Mouse (Mus musculus) midbrain, embryonic 13.5 days (tissue): ENCODE data around the gene Smg5. TPM values are rescaled to one million over a fixed set of nuclear protein-coding genes. Genes with fewer than 3 reads are reported as not detected.
"Not testable (repeated sequence)": the region's sequence is repeated elsewhere in the genome, so short reads cannot be mapped to it uniquely, and the experiment has no call there.

ENCODE experiments used
- ATAC-seq: fragments of 200-750 bp; cut with Nextera tagmentation; 2 replicates; pipeline ENCODE4 v1.8.0; 2017; ENCODE audit warnings: mild to moderate bottlenecking, moderate TSS enrichment, moderate library complexity
- H3K27ac ChIP-seq: fragments of 300-500 bp; sonication (generic); 2 replicates; pipeline ENCODE4 v1.5.1; 2015; ENCODE audit warnings: inconsistent platforms, mild to moderate bottlenecking, moderate library complexity
- H3K27me3 ChIP-seq: fragments of 300-500 bp; sonication (generic); 2 replicates; pipeline ENCODE4 v1.6.1; 2015; ENCODE audit warnings: mild to moderate bottlenecking, inconsistent platforms
- H3K36me3 ChIP-seq: fragments of 300-500 bp; sonication (generic); 2 replicates; pipeline ENCODE4 v1.6.1; 2015; ENCODE audit warnings: mild to moderate bottlenecking, inconsistent platforms
- H3K4me1 ChIP-seq: fragments of 300-500 bp; sonication (generic); replicated peaks from 2 replicates; pipeline ENCODE4 v1.6.1; 2015; ENCODE audit warnings: inconsistent platforms
- H3K4me2 ChIP-seq: fragments of 300-500 bp; sonication (generic); replicated peaks from 2 replicates; pipeline ENCODE4 v1.6.1; 2015; ENCODE audit warnings: moderate library complexity, mild to moderate bottlenecking, inconsistent platforms
- H3K4me3 ChIP-seq: fragments of 300-500 bp; sonication (generic); replicated peaks from 2 replicates; pipeline ENCODE4 v1.5.1; 2015; ENCODE audit warnings: mild to moderate bottlenecking, inconsistent platforms
- H3K9ac ChIP-seq: fragments of 300-500 bp; sonication (generic); replicated peaks from 2 replicates; pipeline ENCODE4 v1.6.1; 2015; ENCODE audit warnings: mild to moderate bottlenecking, inconsistent platforms
- H3K9me3 ChIP-seq: fragments of 300-500 bp; sonication (generic); 2 replicates; pipeline ENCODE4 v1.6.1; 2016; ENCODE audit warnings: mild to moderate bottlenecking, inconsistent platforms
- WGBS: fragments of 180-500 bp; shearing (Covaris S2); methylation state at CpG from one replicate; pipeline ENCODE4 v1.1.7; 2015; 5-methylcytosine and 5-hydroxymethylcytosine counted together
- polyA plus RNA-seq: library from polyadenylated mRNA; unstranded; fragments of >200 nt; fragmentation: Nextera tagmentation; extraction: Ambion mirVana; gene quantifications from 2 replicates; pipeline ENCODE4 v1.2.1, GENCODE M21; 2015

The Smg5 gene
- polyA plus RNA-seq, 1 experiment from 2014 or later: 78.3 TPM

- H3K4me3 ChIP-seq, H3K9me3 ChIP-seq, H3K27me3 ChIP-seq, H3K36me3 ChIP-seq, H3K9ac ChIP-seq: not testable (repeated sequence)
- Histone ChIP-seq H3K4me2 (peak overlapping the region; percentile 36; the same call in 1 of the 2 replicates), H3K27ac (peak overlapping the region; percentile 65; the same call in 1 of the 2 replicates), H3K4me1 (peaks cover 10% of the 10 kb centered on the region)
- peak; percentile 9 for ATAC-seq
- WGBS: 30% methylated on average over 6 of the region's 7 CpGs
These were observed 40.6 kb downstream of the Smg5 start for GRCm38 (mm10) chr3:88376644-88377043.

- 81% methylated on average over 5 of the region's 5 CpGs for WGBS
- H3K4me2 ChIP-seq: not testable (repeated sequence)
These were observed 42.5 kb downstream of the Smg5 start, which contains the start of gene Bglap2 for GRCm38 (mm10) chr3:88378599-88378998. Bglap2 (minus strand) TSS chr3:88378699.

GRCm38 (mm10) chr3:88381389-88382315 lies 45.6 kb downstream of the Smg5 start:
- H3K4me3 ChIP-seq: peak overlapping the region; percentile 28
- peak overlapping the region; percentile 50 for H3K4me2 ChIP-seq
- H3K27ac ChIP-seq: peak overlapping the region; percentile 77
- ATAC-seq: peak; percentile 91
- H3K36me3 ChIP-seq, H3K4me1 ChIP-seq, H3K9me3 ChIP-seq, H3K27me3 ChIP-seq: not testable (repeated sequence)
- peak overlapping the region; percentile 41; the same call in 1 of the 2 replicates for H3K9ac ChIP-seq
- WGBS: 4% methylated on average over 20 of the region's 22 CpGs

More at GRCm38 (mm10) chr3:88378599-88378998, 42.5 kb downstream of the Smg5 start, which contains the start of gene Bglap2:
- not testable (repeated sequence) for H3K27me3 ChIP-seq, H3K9me3 ChIP-seq, ATAC-seq, H3K27ac ChIP-seq, H3K36me3 ChIP-seq, H3K4me3 ChIP-seq, H3K9ac ChIP-seq
- peaks cover 14% of the 10 kb centered on the region for H3K4me1 ChIP-seq

GRCm38 (mm10) chr3:88382383-88382782 lies 46.3 kb downstream of the Smg5 start:
- H3K4me1 ChIP-seq, H3K36me3 ChIP-seq, H3K27me3 ChIP-seq, H3K9me3 ChIP-seq, H3K9ac ChIP-seq, H3K4me3 ChIP-seq, H3K27ac ChIP-seq: not testable (repeated sequence)
- 11% methylated on average over 1 of the region's 7 CpGs for WGBS
- peak overlapping the region; percentile 50; the same call in 1 of the 2 replicates for H3K4me2 ChIP-seq
- ATAC-seq: peak; percentile 49

- H3K9ac ChIP-seq: no peak within 1 kb of the TSS
- H3K4me3 ChIP-seq: no peak within 1 kb of the TSS
- no peak within 1 kb of the TSS for H3K4me2 ChIP-seq
- no peaks in the 10 kb centered on the region for H3K27me3 ChIP-seq
- no peaks in the 10 kb centered on the region for H3K36me3 ChIP-seq
- no peaks in the 10 kb centered on the region for H3K9me3 ChIP-seq
- H3K27ac ChIP-seq: no peak within 1 kb of the TSS
- ATAC-seq: no peak
- peaks cover 7% of the 10 kb centered on the region for H3K4me1 ChIP-seq
- 84% methylated on average over 5 of the region's 5 CpGs for whole genome bisulfite sequencing
These were observed 48.3 kb downstream of the Smg5 start, which contains the start of gene Bglap for GRCm38 (mm10) chr3:88384364-88384763. Bglap (minus strand) TSS chr3:88384464.

- Histone ChIP-seq H3K9me3 (no peaks in the 10 kb centered on the region), H3K27me3 (no peaks in the 10 kb centered on the region), H3K9ac (no peak overlapping the region), H3K36me3 (peaks cover 5% of the 10 kb centered on the region), H3K4me2 (no peak overlapping the region), H3K4me1 (no peaks in the 10 kb centered on the region), H3K4me3 (no peak overlapping the region), H3K27ac (no peak overlapping the region)
- ATAC-seq: no peak
- WGBS: 88% methylated on average over 9 of the region's 9 CpGs
These were observed 57.8 kb downstream of the Smg5 start for GRCm38 (mm10) chr3:88393776-88394375.

GRCm38 (mm10) chr3:88395288-88395687 lies 59.2 kb downstream of the Smg5 start:
- H3K4me3 ChIP-seq: no peak overlapping the region
- H3K4me1 ChIP-seq: no peaks in the 10 kb centered on the region
- H3K9me3 ChIP-seq: no peaks in the 10 kb centered on the region
- WGBS: 95% methylated on average over 6 of the region's 6 CpGs
- H3K4me2 ChIP-seq: no peak overlapping the region
- H3K9ac ChIP-seq: no peak overlapping the region
- ATAC-seq: no peak
- H3K27me3 ChIP-seq: no peaks in the 10 kb centered on the region
- no peak overlapping the region for H3K27ac ChIP-seq
- peaks cover 8% of the 10 kb centered on the region for H3K36me3 ChIP-seq

- 97% methylated on average over 8 of the region's 8 CpGs for WGBS
- H3K27me3 ChIP-seq: no peaks in the 10 kb centered on the region
- no peak for ATAC-seq
- no peak overlapping the region for H3K9ac ChIP-seq
- no peak overlapping the region for H3K27ac ChIP-seq
- no peak overlapping the region for H3K4me3 ChIP-seq
- H3K4me1 ChIP-seq: no peaks in the 10 kb centered on the region
- no peaks in the 10 kb centered on the region for H3K9me3 ChIP-seq
- peaks cover 4% of the 10 kb centered on the region; the same call in 1 of the 2 replicates for H3K36me3 ChIP-seq
- no peak overlapping the region for H3K4me2 ChIP-seq
These were observed 59.7 kb downstream of the Smg5 start for GRCm38 (mm10) chr3:88395742-88396141.

GRCm38 (mm10) chr3:88398666-88399065 lies 62.6 kb downstream of the Smg5 start:
- Histone ChIP-seq H3K27ac (no peak overlapping the region), H3K9ac (no peak overlapping the region), H3K36me3 (peaks cover 4% of the 10 kb centered on the region; the same call in 1 of the 2 replicates), H3K4me2 (no peak overlapping the region), H3K4me3 (no peak overlapping the region), H3K27me3 (no peaks in the 10 kb centered on the region), H3K9me3 (no peaks in the 10 kb centered on the region), H3K4me1 (no peaks in the 10 kb centered on the region)
- no peak for ATAC-seq
- WGBS: 80% methylated on average over 2 of the region's 2 CpGs

- Histone ChIP-seq H3K27ac (no peak overlapping the region), H3K36me3 (peaks cover 4% of the 10 kb centered on the region; the same call in 1 of the 2 replicates), H3K4me1 (peaks cover 8% of the 10 kb centered on the region), H3K9me3 (no peaks in the 10 kb centered on the region), H3K27me3 (no peaks in the 10 kb centered on the region), H3K4me2 (no peak overlapping the region), H3K4me3 (no peak overlapping the region), H3K9ac (no peak overlapping the region)
- no peak for ATAC-seq
- 94% methylated on average over 10 of the region's 10 CpGs for WGBS
These were observed 67.6 kb downstream of the Smg5 start for GRCm38 (mm10) chr3:88403522-88404230.

GRCm38 (mm10) chr3:88407090-88407489 lies 71.0 kb downstream of the Smg5 start:
- ATAC-seq: peak; percentile 26; the same call in 1 of the 2 replicates
- H3K4me1 ChIP-seq: peaks cover 26% of the 10 kb centered on the region
- 0% methylated on average over 2 of the region's 2 CpGs for WGBS
- H3K4me3 ChIP-seq: no peak overlapping the region
- H3K9me3 ChIP-seq: no peaks in the 10 kb centered on the region
- no peaks in the 10 kb centered on the region for H3K27me3 ChIP-seq
- no peak overlapping the region for H3K9ac ChIP-seq
- H3K4me2 ChIP-seq: no peak overlapping the region
- H3K36me3 ChIP-seq: peaks cover 10% of the 10 kb centered on the region
- H3K27ac ChIP-seq: no peak overlapping the region
